Mouse (Mus musculus): ENCODE data around the gene Mars2.

The Mars2 gene

DNA sequence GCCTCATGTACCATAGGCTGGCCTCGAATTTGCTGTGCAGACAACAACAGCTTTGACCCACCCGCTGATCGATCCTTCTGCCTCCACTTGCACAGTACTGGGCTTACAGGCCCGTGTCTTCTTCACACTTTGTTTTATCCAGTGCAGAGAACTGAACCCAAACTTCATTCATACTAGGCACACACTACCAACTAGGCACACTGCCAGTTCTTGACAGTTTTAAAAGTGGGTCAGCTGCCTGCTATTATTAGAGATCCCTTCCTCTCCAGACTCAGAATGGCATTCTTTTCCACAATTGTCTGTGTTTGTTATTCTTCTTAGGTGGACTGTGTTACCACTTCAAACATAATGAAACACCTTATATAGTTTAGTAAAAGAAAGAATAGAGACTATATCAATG is 15.6 kb upstream of the Mars2 start:
- peak; percentile 31 for DNase-seq (ENCODE audit: low read depth)

DNA sequence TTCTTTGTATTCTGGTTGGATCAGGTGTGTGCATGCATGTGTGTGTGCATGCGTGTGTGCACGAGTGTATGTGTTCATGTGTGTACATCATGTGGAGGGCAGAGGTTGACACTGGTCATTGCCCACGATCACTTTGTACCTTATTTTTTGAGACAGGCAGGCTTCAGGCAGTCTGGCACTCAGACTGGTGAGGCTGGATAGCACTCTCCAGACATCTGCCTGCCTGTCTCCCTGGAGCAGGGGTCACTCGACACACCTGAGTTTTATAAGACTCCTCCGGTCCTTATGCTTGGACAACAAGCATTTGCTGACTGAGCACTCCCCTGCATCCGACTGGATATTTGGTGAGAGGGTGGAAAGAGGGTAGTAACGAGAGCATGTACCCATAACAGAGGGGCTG is 14.0 kb upstream of the Mars2 start:
- no peak for DNase-seq (ENCODE audit: low read depth)

DNA sequence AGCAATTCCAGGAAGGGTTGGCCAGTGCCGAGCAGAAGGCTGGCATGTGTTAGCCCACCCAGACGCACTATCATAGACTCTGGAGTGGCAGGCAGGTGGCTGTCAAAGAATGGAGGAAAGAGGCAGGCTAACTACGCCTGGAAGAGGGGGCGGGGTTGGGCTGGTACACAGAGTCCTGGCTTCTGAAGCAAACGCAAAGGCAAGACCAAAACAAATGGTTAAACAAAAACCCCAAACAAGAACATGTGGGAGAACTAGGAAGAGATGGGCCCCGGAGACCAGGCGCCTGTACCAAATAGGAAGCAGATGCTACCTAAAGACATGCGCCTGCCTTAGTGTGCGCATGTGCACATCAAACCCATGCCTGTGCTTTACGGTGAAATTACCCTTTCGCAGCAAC is 12.9 kb upstream of the Mars2 start:
- no peak for DNase-seq (ENCODE audit: low read depth)

DNA sequence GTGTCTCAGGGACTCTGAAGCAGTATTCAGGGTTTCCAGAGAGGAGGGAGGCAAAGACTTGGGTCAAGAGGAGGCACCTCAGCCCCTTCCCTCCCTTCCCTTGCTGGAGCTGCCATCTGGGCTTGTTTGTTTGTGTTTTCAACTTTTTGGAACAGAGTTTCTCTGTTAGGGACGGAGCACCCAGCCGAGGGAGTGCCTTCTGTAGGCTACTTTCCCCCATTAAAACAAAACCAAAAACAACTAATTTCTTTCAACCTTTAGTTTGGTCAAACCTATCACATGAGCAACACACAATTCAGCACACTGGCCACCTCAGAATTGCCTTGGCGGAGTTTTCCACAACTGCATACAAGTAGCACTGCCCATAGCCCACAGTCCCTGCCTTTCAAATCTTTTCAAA is 11.6 kb upstream of the Mars2 start:
- peak; percentile 58 for DNase-seq (ENCODE audit: low read depth)

DNA sequence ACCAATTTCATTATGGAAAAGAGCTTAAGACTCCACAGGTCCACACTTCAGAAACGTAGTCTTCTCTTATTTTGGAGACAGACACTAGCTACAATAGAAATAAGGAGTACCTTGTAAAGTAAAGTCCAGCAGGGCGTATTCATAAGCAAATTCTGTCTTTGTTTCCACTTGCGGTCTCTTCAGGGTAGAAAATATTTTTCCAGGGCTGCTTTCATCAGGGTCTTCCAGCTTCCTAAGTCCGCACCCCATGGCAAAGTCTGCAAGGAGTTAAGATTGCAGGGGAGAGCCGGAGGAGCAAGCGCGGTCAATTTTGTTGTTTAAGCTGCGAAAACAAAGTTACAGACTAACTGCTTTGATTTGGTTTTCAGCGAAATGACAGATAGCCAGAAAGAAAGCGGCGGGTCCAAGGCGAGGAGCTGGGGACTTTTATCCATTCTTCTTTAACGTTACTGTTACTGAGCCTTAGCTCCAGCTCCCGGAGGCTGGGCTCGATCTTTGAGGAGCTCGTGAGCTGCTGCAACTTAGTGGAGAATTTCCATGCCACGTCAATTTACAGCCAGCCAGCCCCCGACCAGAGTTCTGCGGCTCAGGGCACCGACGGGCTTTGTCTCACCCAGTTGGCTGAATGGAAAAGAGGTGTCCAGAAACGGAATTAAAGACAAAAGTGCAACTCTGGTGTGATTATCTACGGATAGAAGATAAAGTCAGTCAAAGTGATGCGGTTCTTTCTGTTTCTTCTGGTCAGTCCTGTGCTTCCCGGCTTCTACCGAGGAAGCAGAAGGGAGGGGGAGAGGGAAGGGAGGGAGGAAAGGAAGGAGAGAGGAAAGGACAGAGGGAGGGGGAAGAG is 10.7 kb upstream of the Mars2 start, which contains the start of gene Rftn2:
Gene Rftn2 (minus strand): TSS at position 772 of the 847 bp plus-strand sequence.
- DNase-seq (ENCODE audit: low read depth), result peak; percentile 82

DNA sequence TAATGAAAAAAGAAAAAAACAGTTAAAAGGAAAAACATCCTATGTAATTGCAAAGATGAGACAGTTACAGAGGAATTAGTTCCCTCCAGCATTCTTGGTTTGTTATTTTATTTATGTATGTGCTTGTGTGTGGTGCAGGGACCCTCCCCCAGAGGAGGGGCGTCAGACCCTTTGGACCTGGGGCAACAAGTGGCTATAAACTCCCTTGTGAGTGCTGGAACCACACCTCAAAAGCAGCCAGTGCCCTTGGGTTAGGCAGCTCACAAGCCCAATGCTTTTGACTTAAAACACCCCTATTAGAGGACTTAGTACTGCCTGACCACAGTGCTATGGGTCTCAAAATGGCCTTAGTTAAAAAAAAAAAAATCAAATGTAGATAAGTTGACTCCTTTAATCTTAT is 9.6 kb upstream of the Mars2 start:
- DNase-seq (ENCODE audit: low read depth), result peak; percentile 44

DNA sequence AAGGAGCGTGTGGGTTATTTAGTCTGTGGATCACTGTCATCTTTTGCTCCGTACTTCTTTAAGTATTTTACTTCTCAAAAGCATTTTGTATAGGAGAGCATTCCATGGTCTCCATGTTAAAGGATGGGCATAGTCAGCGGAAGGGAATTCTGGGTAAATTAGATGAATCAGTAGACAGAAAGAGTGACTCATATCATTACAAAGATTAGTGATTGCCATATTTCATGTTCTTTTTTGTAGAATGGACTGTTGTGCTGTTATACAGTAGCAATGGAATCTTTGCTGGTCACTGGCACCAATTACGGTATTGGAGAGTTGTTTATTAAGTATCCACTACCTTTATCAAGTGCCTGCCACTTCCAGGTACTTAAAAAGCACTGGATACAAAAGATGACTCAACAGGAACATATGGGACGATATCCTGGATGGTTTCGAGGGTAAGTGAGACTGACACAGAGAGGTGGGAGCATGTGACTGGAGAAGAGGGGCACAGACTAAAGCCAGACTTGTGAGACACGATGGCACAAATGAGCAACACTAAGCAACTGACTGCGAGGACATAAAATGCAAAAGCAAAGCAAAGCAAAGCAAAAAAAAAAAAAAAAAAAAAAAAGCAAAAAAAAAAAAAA is 8.6 kb upstream of the Mars2 start:
- DNase-seq (ENCODE audit: low read depth), result peak; percentile 64

DNA sequence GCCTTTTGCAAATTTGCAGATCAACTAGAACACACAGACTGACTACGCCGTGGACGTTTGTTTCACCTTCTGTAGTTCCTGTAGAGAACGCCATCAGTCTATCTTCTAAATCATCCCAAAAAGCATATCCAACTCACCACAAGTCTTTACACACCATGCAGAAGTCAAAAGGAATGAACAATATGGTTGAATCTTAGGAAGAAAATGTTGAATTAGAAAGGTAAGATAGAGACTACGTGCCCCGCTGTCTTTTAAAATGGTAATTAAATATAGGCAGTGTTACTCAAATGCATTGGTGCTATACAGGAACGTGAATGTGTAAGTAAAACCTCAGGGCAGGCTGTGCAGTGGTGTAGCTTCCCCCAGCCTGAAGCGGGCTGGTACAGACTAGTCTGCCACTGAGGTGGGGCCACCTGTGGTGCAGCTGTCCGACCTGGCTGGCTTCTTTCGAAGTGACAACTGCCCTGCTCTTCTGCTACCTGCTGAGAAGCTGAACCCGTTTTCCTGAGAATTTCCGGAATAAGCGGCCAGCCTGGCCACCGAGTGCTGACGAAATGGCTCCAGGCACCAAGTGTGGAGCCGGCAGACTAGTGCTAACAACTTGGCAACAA is 2.0 kb upstream of the Mars2 start:
- DNase-seq (ENCODE audit: low read depth), result no peak

DNA sequence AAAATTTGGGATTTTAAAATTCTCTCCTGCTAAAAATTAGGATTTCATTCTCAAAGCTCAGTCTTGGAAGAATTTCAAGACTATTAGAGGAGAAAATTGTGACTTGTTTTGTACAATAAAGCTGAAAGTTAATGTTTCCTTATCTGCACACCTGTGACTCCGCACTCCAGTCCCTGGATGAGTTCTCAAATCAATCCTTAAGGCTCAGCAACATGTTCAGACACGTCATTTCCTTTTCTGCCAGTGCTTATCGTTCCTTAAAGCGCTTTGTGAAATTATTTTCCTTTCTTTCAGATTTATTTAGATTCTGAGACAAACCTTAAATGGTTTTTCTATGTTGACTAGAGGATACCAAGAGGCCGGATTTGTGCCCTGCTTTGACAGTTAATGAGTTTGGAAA is 490 bp upstream of the Mars2 start:
- DNase-seq (ENCODE audit: low read depth), result no peak

DNA sequence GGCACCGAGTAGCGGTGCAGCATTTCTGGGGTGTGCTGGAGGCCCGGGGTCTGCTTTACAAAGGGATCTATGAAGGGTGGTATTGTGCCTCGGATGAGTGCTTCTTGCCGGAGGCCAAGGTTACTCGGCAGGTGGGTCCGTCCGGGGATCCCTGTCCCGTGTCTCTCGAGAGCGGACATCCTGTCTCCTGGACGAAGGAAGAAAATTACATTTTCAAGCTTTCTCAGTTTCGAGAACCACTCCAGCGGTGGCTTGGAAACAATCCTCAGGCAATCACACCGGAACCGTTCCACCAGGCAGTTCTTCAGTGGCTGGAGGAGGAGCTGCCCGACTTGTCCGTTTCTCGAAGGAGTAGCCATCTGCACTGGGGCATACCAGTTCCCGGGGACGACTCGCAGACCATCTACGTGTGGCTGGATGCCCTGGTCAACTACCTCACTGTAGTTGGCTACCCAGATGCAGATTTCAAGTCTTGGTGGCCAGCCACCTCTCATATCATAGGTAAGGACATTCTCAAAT is 725 bp downstream of the Mars2 start:
- DNase-seq (ENCODE audit: low read depth), result peak; percentile 46

DNA sequence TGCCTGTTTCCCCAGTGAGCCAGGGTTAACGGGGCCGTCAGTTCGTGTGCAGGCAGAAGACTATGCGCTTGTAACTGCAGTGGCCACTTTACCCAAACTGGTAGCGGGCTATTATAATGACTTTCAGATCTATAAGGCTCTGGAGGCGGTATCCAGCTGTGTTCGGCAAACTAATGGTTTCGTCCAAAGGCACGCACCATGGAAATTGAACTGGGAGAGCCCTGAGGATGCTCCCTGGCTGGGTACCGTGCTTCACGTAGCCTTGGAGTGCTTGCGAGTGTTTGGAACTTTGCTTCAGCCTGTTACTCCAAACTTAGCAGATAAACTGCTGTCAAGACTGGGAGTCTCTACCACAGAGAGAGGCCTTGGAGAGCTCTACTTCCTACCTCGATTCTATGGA is 1.5 kb downstream of the Mars2 start:
- DNase-seq (ENCODE audit: low read depth), result peak; percentile 20

DNA sequence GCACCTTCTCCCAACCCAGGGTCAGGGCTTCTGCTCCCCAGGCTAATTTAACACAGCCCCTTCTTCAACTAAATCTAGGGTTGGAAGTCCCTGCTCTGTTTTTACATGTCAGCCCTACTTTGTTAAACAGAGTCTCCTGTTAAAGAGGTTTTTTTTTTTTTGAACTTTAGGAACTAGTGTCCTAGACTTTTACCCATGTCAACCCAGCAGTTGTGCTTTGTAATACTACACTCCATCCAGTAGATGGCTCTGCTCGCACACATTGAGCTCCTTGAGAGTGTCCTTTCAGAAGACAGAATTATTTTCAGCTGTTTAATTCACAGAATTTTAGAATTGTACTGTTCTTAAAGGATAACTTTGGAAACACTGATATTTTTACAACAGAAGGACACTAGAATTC is 2.3 kb downstream of the Mars2 start:
- peak; percentile 88 for DNase-seq (ENCODE audit: low read depth)

DNA sequence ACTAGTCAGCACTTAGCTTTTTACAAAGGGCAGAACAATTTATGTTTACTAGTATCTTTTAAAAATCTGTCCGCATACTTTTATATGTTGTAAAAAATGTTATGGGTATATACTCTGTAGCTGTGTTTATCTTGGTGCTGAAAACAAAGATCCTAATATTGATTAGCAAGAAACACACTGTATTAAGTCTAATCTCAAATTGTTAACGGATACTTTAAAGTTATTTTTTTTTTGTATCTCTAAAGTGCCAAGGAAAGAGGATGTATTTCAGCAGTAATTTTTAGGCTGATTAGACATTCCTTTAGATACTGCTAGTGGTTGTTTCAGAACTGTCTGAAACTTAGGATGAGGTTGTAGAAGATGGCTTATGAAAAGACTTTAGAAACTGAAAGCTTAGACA is 9.4 kb downstream of the Mars2 start:
- no peak for DNase-seq (ENCODE audit: low read depth)

DNA sequence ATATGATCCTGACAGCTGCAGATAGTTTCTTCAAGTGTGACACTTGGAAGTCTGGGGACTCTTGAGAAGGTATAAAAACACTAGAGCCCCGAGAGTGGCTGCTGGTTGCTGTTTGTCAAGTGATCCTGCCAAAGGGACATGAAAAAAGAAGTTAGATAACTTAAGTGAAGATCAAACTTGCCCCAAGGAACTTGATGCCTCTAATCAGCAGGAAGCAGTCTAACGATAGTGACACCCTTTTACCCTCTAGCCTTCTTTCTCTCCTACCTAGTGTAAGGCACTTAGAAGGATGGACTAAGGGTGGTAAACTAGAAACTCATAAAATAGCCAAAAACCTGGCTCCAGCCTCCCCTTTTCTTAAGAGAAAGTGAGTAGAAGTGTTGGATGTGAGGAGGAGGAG is 27.4 kb downstream of the Mars2 start:
- DNase-seq (ENCODE audit: low read depth), result no peak

DNA sequence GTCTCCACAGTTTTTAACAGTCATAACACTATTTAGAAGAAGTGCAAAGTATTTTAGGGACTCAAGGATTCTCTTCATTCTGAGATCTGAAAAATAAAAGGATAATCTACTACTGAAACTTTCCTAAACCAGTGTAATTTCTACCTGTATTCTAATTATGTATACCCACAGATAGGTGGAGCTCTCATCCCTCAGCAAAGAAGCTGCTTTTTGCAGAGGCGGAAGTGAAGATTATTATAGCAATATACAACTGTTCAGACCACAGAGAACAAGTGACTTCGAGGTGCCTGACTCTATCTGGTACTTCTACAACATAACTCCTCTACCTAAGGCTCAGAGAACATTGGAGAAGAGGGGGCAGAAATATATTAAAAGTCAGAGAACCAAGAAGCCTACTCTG is 28.5 kb downstream of the Mars2 start:
- no peak for DNase-seq (ENCODE audit: low read depth)

DNA sequence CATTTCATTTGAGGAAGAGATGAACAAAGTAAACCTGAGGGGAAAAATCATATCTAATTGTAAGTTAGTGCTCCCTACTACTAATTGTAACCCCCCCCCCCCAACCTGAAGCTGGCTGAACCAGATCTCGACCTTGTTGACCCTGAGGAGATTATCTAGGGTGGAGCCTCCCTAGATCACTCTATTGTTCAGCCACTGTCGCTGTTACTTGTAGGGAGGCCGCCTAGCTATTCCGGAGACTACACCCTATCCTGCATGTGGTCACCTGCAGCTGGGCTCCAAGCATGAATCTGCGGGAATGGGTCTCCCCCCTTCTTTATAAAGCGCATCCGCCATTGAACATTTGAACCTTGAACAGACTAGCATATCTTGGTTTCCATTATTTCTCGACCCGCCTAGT is 42.1 kb downstream of the Mars2 start:
- DNase-seq (ENCODE audit: low read depth), result no peak
